Mouse (Mus musculus) embryonic fibroblast, embryonic 13.5 days (primary cell): ENCODE data around the gene Ptgdr. TPM values are rescaled to one million over a fixed set of nuclear protein-coding genes. Genes with fewer than 3 reads are reported as not detected.
"Not testable (repeated sequence)": the region's sequence is repeated elsewhere in the genome, so short reads cannot be mapped to it uniquely, and the experiment has no call there.

Source experiments
- H3K27ac ChIP-seq: 2 replicates; pipeline ENCODE4 v1.5.1; 2012; ENCODE audit warnings: low read length, control low read depth, inconsistent platforms; ENCODE audit not compliant: insufficient read depth
- H3K4me1 ChIP-seq: 2 replicates; pipeline ENCODE4 v1.6.1; 2011; ENCODE audit warnings: low read length; ENCODE audit not compliant: control insufficient read depth, insufficient read depth
- H3K4me3 ChIP-seq: 2 replicates; pipeline ENCODE4 v1.5.1; 2011; ENCODE audit warnings: mild to moderate bottlenecking, control low read depth, low read length; ENCODE audit not compliant: insufficient read depth
- CTCF ChIP-seq: IDR thresholded peaks from 2 replicates; pipeline ENCODE4 v1.5.1; 2011; ENCODE audit warnings: mild to moderate bottlenecking, control low read depth, low read length, moderate library complexity, borderline replicate concordance; ENCODE audit not compliant: insufficient read depth
- POLR2A ChIP-seq: IDR thresholded peaks from 2 replicates; pipeline ENCODE4 v1.6.1; 2011; ENCODE audit warnings: low read depth, mild to moderate bottlenecking, control low read depth, low read length, moderate library complexity
- polyA plus RNA-seq: library from polyadenylated mRNA; stranded (reverse); fragments of >200 nt; gene quantifications from 2 replicates; pipeline ENCODE4 v1.2.4, GENCODE M21; 2011; ENCODE audit warnings: low read depth; ENCODE audit not compliant: missing spikeins, insufficient read length

The Ptgdr gene
- not detected in 2 replicates for polyA plus RNA-seq

DNA sequence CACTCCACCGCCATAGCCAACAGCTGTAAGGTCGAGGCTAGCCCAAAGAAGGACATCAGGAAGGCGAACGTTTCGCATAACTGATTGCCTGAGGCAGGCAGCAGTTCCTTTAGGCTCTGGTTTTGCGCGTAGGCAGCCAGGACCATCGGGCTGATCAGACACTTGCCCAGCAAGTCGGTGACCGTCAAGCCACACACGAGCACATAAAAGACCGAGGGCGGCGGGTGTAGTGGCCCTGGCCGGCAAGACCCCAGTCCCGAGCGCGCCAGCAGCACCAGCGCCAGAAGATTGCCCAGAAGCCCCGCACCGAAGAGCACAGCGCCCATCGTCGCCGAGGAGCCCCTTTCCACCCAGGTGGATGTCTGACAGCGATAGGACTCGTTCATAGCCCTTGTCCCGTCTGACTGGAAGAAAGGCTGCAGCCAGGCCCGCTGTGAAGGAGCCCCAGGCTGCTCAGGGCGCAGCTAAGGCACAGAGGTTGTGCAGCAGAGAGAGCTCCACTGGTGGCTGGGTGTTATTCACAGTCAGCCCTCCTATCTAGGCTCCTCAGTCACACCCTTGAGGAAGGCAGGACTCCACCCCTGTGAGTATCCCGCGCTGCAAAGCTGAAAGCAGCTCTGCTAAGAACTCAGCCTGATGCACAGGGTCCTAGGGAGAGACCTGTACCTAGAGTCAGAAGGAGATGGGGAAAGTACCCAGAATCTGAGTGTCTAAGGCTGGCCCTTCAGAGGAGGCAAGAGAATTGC, at the start of gene Ptgdr:
TSS of gene Ptgdr (minus strand) at position 508 of the 746 bp plus-strand sequence.
- TF ChIP-seq CTCF (no peak), POLR2A (no peak)
- no peak within 1 kb of the TSS for H3K27ac ChIP-seq
- H3K4me3 ChIP-seq = no peak within 1 kb of the TSS
- no peaks in the 10 kb centered on the region for H3K4me1 ChIP-seq

- Histone ChIP-seq H3K4me1 (no peaks in the 10 kb centered on the region), H3K27ac (no peak overlapping the region), H3K4me3 (no peak overlapping the region)
- TF ChIP-seq POLR2A (no peak), CTCF (no peak)
Measured at GRCm38 (mm10) chr14:44907774-44908173, 48.6 kb upstream of the Ptgdr start.

DNA sequence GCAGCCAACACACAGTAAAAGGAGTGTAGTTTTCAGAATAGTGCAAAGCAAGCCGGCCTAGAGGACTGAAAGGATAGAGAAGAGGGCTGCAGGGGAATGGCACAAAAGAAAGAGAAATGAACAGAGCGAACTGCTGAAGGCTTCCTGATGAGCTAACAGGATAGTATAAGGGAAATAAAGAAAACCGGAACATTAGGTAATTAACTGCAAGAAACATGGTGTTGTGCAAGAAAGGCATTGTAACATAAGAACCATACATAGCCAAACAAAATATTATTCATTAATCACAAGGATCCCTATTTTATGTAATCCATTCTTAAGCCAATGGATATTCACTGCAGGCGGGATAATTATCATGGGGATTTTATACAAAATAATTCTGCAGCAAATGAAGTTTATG, 45.0 kb upstream of the Ptgdr start:
- Histone ChIP-seq H3K4me1 (no peaks in the 10 kb centered on the region), H3K4me3 (no peak overlapping the region), H3K27ac (no peak overlapping the region)
- TF ChIP-seq POLR2A (no peak), CTCF (no peak)

DNA sequence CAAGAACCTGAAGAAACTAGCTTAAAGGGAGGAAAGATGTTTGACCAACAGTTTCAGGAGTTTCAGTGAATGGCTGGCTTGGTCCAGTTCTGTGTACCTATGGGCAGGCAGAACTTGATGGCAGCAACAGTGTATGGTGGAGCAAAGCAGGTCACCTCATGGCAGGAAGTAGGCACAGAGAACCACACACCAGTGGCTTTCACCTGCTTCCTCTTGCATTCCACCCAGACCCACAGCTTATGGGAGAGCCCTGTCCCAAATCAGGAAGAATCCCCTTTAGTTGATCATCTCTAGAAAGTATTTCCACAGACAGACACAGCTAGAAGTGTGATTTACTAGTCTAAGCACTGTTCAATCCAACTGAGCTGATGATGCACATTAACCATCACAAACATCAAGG, 42.6 kb upstream of the Ptgdr start:
- H3K27ac ChIP-seq, H3K4me1 ChIP-seq, H3K4me3 ChIP-seq: not testable (repeated sequence)

DNA sequence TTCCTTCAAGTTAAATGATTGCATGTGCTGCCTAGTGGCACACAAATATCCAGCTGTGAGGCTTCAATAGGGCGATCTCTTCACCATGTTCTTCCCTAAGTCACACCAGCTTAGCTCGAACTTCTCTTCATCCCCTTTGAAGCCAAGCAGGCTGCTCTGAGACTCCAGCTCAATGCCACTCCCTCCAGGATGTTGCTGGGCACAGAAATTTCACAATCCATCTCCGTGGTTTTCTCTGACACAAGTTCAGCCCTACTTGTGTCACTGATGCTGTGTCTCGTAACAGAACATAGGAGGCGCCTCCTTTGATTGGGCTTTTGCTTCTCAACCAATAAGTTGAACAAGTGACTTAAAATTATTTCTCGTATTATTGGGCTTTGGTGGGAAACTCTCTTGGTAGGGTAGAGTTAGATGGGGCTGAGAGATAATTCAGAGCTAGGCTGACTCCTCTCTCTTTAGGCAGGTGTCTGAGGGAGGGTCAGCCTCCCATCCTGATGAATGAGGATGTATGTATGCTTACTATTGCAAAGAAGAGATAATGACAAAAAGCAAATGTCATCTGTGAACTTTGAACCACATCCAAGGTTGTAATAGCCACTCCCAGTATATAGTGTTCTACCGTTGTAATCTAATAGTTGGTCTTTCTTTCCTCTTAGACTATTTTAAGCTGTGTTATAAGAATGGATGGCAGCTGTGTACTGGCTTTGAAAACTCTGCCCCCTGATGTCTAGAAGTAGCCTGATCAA, 32.4 kb upstream of the Ptgdr start:
- H3K4me1 ChIP-seq = no peaks in the 10 kb centered on the region
- H3K4me3 ChIP-seq = no peak overlapping the region
- no peak overlapping the region for H3K27ac ChIP-seq
- TF ChIP-seq CTCF (no peak), POLR2A (no peak)

DNA sequence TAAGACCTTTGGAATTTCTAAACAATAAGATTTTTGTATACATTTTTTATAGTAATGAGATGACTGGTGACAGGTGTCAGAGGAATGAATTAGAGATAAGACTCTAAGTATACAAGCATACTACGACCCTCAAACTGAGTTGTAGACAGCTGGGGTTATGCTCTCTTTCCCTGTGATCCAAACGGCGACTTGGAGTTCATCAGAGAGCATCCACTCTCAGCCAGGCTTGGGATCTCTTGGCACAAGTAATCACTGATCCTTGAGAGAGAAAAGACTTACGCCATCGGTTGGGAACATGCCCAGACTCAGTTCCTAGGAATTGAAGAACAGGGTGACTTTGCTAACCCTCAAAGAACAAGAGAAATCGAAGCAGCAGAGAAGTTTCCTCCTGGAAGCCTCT, 10.5 kb upstream of the Ptgdr start:
- no peak overlapping the region for H3K27ac ChIP-seq
- TF ChIP-seq CTCF = no peak
- TF ChIP-seq POLR2A = no peak
- H3K4me3 ChIP-seq = no peak overlapping the region
- no peaks in the 10 kb centered on the region for H3K4me1 ChIP-seq

DNA sequence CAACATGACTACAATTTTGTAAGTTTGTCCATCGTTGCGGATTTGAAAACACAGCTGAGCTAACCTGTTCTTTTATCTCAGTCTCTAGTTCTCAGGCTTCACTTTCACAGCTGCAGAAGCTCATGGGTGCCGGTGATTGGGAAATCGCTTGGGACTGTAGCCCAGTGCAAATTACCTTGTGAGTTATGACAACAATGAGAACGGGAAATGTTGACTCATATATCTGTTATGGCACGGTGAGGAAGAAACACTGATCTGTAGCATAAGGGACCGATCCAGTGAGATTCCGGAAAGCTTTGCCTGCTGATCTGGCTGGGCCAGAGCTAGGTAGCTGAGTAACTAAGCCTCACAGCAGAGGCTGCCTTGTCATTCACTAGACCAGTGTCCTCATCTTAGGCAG, 6.5 kb upstream of the Ptgdr start:
- TF ChIP-seq POLR2A (no peak), CTCF (no peak)
- no peak overlapping the region for H3K27ac ChIP-seq
- no peaks in the 10 kb centered on the region for H3K4me1 ChIP-seq
- H3K4me3 ChIP-seq = no peak overlapping the region

- no peak overlapping the region for H3K27ac ChIP-seq
- no peak overlapping the region for H3K4me3 ChIP-seq
- TF ChIP-seq CTCF (no peak), POLR2A (no peak)
- H3K4me1 ChIP-seq = no peaks in the 10 kb centered on the region
Measured at GRCm38 (mm10) chr14:44863086-44863485, 3.9 kb upstream of the Ptgdr start.

DNA sequence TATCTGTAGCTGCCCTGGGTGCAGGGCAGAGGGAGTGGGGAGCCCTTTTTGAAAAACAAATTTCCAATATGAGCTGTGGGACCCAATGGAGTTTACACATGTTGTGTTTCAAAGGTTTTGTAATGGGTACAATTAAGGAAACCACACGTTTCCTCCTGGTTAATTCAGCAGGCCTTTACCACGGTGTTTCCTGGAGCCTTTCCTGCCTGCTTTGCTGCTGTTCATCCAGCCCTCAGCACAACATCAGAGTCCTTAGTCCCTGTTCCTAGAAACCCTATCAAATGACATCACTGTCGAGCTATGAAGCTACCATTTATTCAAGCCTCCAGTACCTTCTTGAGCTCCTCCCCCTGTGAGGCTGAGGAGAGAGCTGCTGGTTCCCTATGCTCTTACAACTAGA, 2.0 kb upstream of the Ptgdr start:
- no peak overlapping the region for H3K27ac ChIP-seq
- H3K4me3 ChIP-seq = no peak overlapping the region
- H3K4me1 ChIP-seq = no peaks in the 10 kb centered on the region
- TF ChIP-seq CTCF (no peak), POLR2A (no peak)

DNA sequence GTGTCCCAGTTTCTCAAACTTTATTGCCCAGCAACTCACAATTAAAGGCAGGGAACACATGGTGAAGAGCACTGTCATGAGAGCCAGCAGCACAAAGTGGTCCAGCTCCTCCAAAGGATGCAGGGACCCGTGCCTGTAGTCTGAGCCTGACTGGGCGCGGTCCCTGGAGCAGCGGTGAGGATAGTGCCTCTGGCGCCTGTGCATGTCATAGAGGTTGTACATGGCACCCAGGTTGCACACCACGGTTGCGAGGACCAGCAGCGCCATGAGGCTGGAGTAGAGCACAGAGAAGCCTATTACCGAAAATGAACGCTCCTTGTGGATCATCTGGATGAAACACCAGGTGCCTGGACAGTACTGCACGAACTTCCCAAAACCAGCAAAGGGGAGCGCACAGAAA, 803 bp downstream of the Ptgdr start:
- no peak overlapping the region for H3K27ac ChIP-seq
- TF ChIP-seq CTCF = no peak
- TF ChIP-seq POLR2A = no peak
- no peaks in the 10 kb centered on the region for H3K4me1 ChIP-seq
- no peak overlapping the region for H3K4me3 ChIP-seq
